Mouse (Mus musculus) C2C12 (cell line): ENCODE data around the gene Gm5134.

Experiments used
- CEBPB ChIP-seq: IDR thresholded peaks from one replicate; pipeline ENCODE4 v1.6.1; 2011; ENCODE audit warnings: low read depth, mild to moderate bottlenecking, control low read depth, moderate library complexity
- CTCF ChIP-seq: IDR thresholded peaks from one replicate; pipeline ENCODE4 v1.5.1; 2011; ENCODE audit not compliant: control insufficient read depth, insufficient read depth, insufficient read length
- FOSL1 ChIP-seq: IDR thresholded peaks from one replicate; pipeline ENCODE4 v1.8.0; 2011; ENCODE audit warnings: mild to moderate bottlenecking, low read length; ENCODE audit not compliant: poor library complexity, insufficient read depth, severe bottlenecking
- MAX ChIP-seq: IDR thresholded peaks from one replicate; pipeline ENCODE4 v1.6.1; 2011; ENCODE audit warnings: mild to moderate bottlenecking, control low read depth
- MYOD1 ChIP-seq: IDR thresholded peaks from one replicate; pipeline ENCODE4 v1.6.1; 2011; ENCODE audit warnings: low read depth; ENCODE audit not compliant: control insufficient read depth, insufficient read length
- MYOG ChIP-seq: IDR thresholded peaks from one replicate; pipeline ENCODE4 v1.6.1; 2011; ENCODE audit not compliant: control insufficient read depth, insufficient read length; ENCODE audit errors: extremely low read depth
- USF1 ChIP-seq: IDR thresholded peaks from one replicate; pipeline ENCODE4 v1.6.1; 2011; ENCODE audit warnings: low read depth, mild to moderate bottlenecking, control low read depth, moderate library complexity

DNA sequence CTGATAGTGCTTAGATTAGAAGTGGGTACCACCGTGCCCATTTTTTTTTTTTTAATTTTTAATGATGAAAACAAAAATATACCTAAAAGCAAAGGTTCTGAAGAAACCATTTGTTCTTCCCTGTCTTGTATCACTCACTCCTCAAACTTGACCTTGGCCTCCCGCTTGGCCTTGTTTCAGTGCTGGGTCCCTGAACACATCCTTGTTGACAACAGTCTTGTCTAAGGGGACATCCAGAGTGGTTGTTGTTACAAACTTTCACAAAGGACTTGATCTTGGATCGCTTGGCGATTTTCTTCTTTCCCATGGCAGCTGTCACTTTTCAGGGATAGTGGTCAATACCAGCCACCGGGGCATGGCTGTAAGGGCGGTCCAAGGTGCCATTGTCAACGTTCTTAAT lies 9.1 kb upstream of the Gm5134 start:
- TF ChIP-seq FOSL1 (no peak), CTCF (no peak), CEBPB (no peak), MAX (no peak), USF1 (no peak), MYOD1 (no peak), MYOG (no peak)
